Mouse (Mus musculus): ENCODE data around the gene C1ql1. TPM values are rescaled to one million over a fixed set of nuclear protein-coding genes. Genes with fewer than 3 reads are reported as not detected.

C1ql1 gene
- polyA plus RNA-seq, 1 experiment from 2014 or later: 0.85 TPM

DNA sequence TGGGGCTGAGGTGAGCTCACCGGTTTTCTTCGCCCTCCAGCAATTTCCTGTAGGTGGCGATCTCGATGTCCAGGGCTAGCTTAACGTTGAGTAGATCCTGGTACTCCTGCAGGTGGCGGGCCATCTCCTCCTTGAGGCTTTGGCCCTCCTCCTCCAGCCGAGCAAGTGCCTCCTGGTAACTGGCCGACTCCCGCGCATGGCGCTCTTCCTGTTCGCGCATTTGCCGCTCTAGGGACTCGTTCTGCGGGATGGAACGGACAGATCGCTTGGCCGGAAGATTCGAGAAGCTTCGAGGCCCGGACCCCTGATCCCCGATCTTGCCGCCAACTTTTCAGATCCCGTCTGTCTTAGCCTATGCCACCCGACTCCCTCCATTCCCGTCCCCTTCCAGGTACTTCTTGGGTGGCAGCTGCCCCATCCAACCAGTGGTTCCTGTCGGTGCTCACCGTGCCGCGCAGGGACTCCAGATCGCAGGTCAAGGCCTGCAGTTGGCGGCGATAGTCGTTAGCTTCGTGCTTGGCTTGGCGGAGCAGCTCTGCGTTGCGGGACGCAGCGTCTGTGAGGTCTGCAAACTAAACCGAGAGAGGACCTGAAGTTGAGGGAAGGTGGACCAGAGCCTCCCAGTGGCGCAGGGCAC, 53.4 kb downstream of the C1ql1 start:
- ATAC-seq (ENCODE audit: insufficient number of reproducible peaks, low FRiP score, low TSS enrichment, low read depth): no peak
- H3K27me3 ChIP-seq (ENCODE audit: control insufficient read depth, insufficient read depth, low read length): peaks cover 22% of the 10 kb centered on the region
- peak; percentile 86 for DNase-seq (ENCODE audit: low spot score)
- H3K4me2 ChIP-seq (ENCODE audit: low read depth, severe bottlenecking): peak overlapping the region; percentile 67
- peak overlapping the region; percentile 37 for H3K4me3 ChIP-seq (ENCODE audit: low read depth, low read length)
- H3K36me3 ChIP-seq (ENCODE audit: control insufficient read depth, insufficient read depth, low read length): no peaks in the 10 kb centered on the region
- H3K27ac ChIP-seq (replicated peaks; ENCODE audit: low read depth, low read length): no peak overlapping the region
- H3K4me1 ChIP-seq (ENCODE audit: control insufficient read depth, insufficient read depth, low read length): peaks cover 6% of the 10 kb centered on the region
- H3K9ac ChIP-seq (ENCODE audit: low read length): peak overlapping the region; percentile 58
- 2% methylated on average over 43 of the region's 43 CpGs for WGBS
- H3K9me3 ChIP-seq (ENCODE audit: control insufficient read depth, low read length): no peaks in the 10 kb centered on the region

DNA sequence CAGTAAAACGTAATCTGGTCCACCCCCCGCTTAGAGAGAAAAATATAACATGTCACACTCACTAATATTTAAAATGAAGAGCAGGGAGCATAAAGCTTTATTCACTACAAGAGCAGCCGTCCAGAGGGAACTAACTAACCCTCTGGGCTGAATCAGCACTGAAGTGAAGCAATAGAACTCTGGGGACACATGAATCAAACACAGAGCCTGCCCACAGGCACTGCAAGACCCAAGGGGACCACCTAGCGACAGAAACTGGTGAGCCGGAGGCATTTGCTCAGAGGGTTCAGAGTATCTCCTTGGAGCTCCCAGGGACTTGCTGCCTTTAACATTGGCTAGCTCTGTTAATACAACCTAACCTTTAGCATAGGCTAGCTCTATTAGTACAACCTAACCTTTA, 56.4 kb downstream of the C1ql1 start:
- no peak for ATAC-seq (ENCODE audit: insufficient number of reproducible peaks, low FRiP score, low TSS enrichment, low read depth)
- no peak overlapping the region for H3K9ac ChIP-seq (ENCODE audit: low read length)
- 61% methylated on average over 5 of the region's 5 CpGs for WGBS
- peaks cover 6% of the 10 kb centered on the region for H3K4me1 ChIP-seq (ENCODE audit: control insufficient read depth, insufficient read depth, low read length)
- no peak overlapping the region for H3K4me2 ChIP-seq (ENCODE audit: low read depth, severe bottlenecking)
- no peak overlapping the region for H3K27ac ChIP-seq (replicated peaks; ENCODE audit: low read depth, low read length)
- no peak for DNase-seq (ENCODE audit: low spot score)
- no peaks in the 10 kb centered on the region for H3K36me3 ChIP-seq (ENCODE audit: control insufficient read depth, insufficient read depth, low read length)
- H3K4me3 ChIP-seq (ENCODE audit: low read depth, low read length): no peak overlapping the region
- no peaks in the 10 kb centered on the region for H3K9me3 ChIP-seq (ENCODE audit: control insufficient read depth, low read length)
- H3K27me3 ChIP-seq (ENCODE audit: control insufficient read depth, insufficient read depth, low read length): peaks cover 19% of the 10 kb centered on the region

Other genes with a start within 250 kb of the C1ql1 start
- 58.4 and 64.1 TPM in 2 replicates for gene Ccdc43, start 248.9 kb downstream of the C1ql1 start, polyA plus RNA-seq (2014; fragmentation: Nextera tagmentation; extraction: Ambion mirVana)
- 14.2 and 15.4 TPM in 2 replicates for gene Adam11, start 185.2 kb downstream of the C1ql1 start, polyA plus RNA-seq (2014; fragmentation: Nextera tagmentation; extraction: Ambion mirVana)
- gene Gjc1, start 127.0 kb downstream of the C1ql1 start, polyA plus RNA-seq (2014; fragmentation: Nextera tagmentation; extraction: Ambion mirVana): 105 and 106 TPM in 2 replicates
- 0.23 TPM in 1 of 2 replicates, not detected in the other for gene Higd1b, start 110.8 kb downstream of the C1ql1 start, polyA plus RNA-seq (2014; fragmentation: Nextera tagmentation; extraction: Ambion mirVana)
- 276 and 303 TPM in 2 replicates for gene Eftud2, start 65.7 kb downstream of the C1ql1 start, polyA plus RNA-seq (2014; fragmentation: Nextera tagmentation; extraction: Ambion mirVana)
- gene Ccdc103, start 65.5 kb downstream of the C1ql1 start, polyA plus RNA-seq (2014; fragmentation: Nextera tagmentation; extraction: Ambion mirVana): 0.99 and 1.4 TPM in 2 replicates
- gene Fam187a, start 61.5 kb downstream of the C1ql1 start, polyA plus RNA-seq (2014; fragmentation: Nextera tagmentation; extraction: Ambion mirVana): 0.11 TPM in 1 of 2 replicates, not detected in the other
- gene Gfap, start 45.8 kb downstream of the C1ql1 start, polyA plus RNA-seq (2014; fragmentation: Nextera tagmentation; extraction: Ambion mirVana): 0.16 and 0.18 TPM in 2 replicates
- gene Kif18b, start 21.6 kb downstream of the C1ql1 start, polyA plus RNA-seq (2014; fragmentation: Nextera tagmentation; extraction: Ambion mirVana): 10.6 and 10.8 TPM in 2 replicates
- 69.1 and 69.8 TPM in 2 replicates for gene Nmt1, start 81.5 kb upstream of the C1ql1 start, polyA plus RNA-seq (2014; fragmentation: Nextera tagmentation; extraction: Ambion mirVana)
- 335 and 349 TPM in 2 replicates for gene Dcakd, start 81.6 kb upstream of the C1ql1 start, polyA plus RNA-seq (2014; fragmentation: Nextera tagmentation; extraction: Ambion mirVana)
- gene Plcd3, start 155.0 kb upstream of the C1ql1 start, polyA plus RNA-seq (2014; fragmentation: Nextera tagmentation; extraction: Ambion mirVana): 1.2 and 1.8 TPM in 2 replicates
- 4.8 and 5.2 TPM in 2 replicates for gene Acbd4, start 155.0 kb upstream of the C1ql1 start, polyA plus RNA-seq (2014; fragmentation: Nextera tagmentation; extraction: Ambion mirVana)
- 5.2 and 5.6 TPM in 2 replicates for gene Hexim1, start 169.5 kb upstream of the C1ql1 start, polyA plus RNA-seq (2014; fragmentation: Nextera tagmentation; extraction: Ambion mirVana)
- gene Hexim2, start 185.7 kb upstream of the C1ql1 start, polyA plus RNA-seq (2014; fragmentation: Nextera tagmentation; extraction: Ambion mirVana): 8.3 and 9.5 TPM in 2 replicates
- gene Fmnl1, start 224.4 kb upstream of the C1ql1 start, polyA plus RNA-seq (2014; fragmentation: Nextera tagmentation; extraction: Ambion mirVana): 0.20 and 0.69 TPM in 2 replicates

Measured in limb, embryonic 11.5 days (tissue).